Comparison of ENCODE assay signal across 9 mouse cellular contexts in the genomic region with DNA sequence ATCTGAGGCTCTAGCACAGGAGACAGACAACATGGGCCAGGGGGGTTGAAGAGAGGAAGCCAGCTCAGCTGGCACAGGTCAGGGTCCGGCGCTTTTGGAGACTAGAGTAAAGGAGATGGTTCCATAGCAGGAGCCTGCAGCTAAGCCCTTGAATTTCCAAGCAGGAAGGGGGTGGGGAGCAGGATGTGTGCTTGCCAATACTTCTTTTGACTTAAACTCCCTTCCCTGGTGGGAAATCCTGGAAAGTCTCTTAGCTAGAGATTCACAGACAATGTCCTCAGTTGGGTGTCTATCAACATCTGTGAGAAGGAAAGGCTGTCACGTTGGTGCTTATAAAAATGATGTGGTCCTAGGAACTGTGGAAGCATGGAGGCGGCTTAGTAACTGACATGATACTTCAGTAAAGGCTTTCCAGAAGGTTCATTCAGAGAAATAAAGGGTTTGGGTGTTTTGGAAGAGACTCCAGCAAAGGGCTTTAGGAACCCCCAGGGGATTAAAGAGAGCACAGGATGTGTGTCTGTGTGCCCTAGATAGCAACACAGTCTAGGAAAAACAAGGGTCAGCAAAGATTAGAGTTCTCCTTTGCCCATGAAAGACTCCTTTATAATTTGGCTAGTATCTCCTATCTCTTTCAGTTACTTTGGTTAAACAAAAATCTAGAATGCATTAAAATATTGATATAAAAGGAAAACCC. TPM values are rescaled to one million over a fixed set of nuclear protein-coding genes. Genes with fewer than 3 reads are reported as not detected.
A peak's percentile ranks its signal among the peaks of the same experiment; 100 is the strongest.
DNase-seq lines count a peak whose midpoint lies in the region; ATAC-seq lines count a peak whose summit lies in the region.
"Had no signal": no experiment of that assay in that cellular context is flagged by ENCODE, and none has a peak within 500 bp of the region (broad histone marks: within the 10 kb centered on the region; RNA-seq: fewer than 3 reads in every experiment).

No protein-coding gene starts in this region.

- DNase-seq in heart, adult 9 months (ENCODE audit: low spot score in 2 of 2) = no peak
- DNase-seq in midbrain, embryonic 10.5 days (ENCODE audit: low spot score) = no peak
- DNase-seq in midbrain, embryonic 14.5 days = no peak
- no peak for DNase-seq in liver, embryonic 13.5 days
- no peak for DNase-seq in left cerebral cortex, adult 18-20 months (ENCODE audit: low spot score in 2 of 2)
- DNase-seq in urinary bladder, postnatal 14 days (ENCODE audit: low spot score) = no peak
- DNase-seq: kidney, adult 11 months had no signal

- peak overlapping the region; percentile 11 for H3K4me2 ChIP-seq in heart, embryonic 12.5 days
- no peak overlapping the region for H3K4me2 ChIP-seq in midbrain, embryonic 14.5 days (ENCODE audit: low read length)
- H3K4me2 ChIP-seq in liver, embryonic 13.5 days = peak overlapping the region; percentile 79
- peak overlapping the region; percentile 0; the same call in 1 of the 2 replicates for H3K4me2 ChIP-seq in stomach, embryonic 16.5 days (ENCODE audit: low read depth, low read length)

- H3K36me3 ChIP-seq in heart, embryonic 12.5 days = no peaks in the 10 kb centered on the region
- no peaks in the 10 kb centered on the region for H3K36me3 ChIP-seq in midbrain, embryonic 10.5 days
- no peaks in the 10 kb centered on the region for H3K36me3 ChIP-seq in midbrain, embryonic 14.5 days (ENCODE audit: control insufficient read depth, insufficient read depth, low read length)
- H3K36me3 ChIP-seq in liver, embryonic 13.5 days = peaks cover 65% of the 10 kb centered on the region
- no peaks in the 10 kb centered on the region for H3K36me3 ChIP-seq in stomach, embryonic 16.5 days (ENCODE audit: control insufficient read depth, insufficient read depth, low read length)

- H3K4me3 ChIP-seq in heart, embryonic 12.5 days = peak overlapping the region; percentile 22
- 0 out of 2 replicates have a peak overlapping the region, but pooled peaks have one; percentile 26 for H3K4me3 ChIP-seq in midbrain, embryonic 10.5 days
- H3K4me3 ChIP-seq in midbrain, embryonic 14.5 days (replicated peaks; ENCODE audit: low read depth, low read length) = no peak overlapping the region
- H3K4me3 ChIP-seq in liver, embryonic 13.5 days (replicated peaks) = peak overlapping the region; percentile 88
- H3K4me3 ChIP-seq in stomach, embryonic 16.5 days (replicated peaks; ENCODE audit: low read length) = peak overlapping the region; percentile 28

- peak overlapping the region; percentile 50; the same call in 1 of the 2 replicates for H3K9ac ChIP-seq in heart, embryonic 12.5 days
- H3K9ac ChIP-seq in midbrain, embryonic 14.5 days (replicated peaks; ENCODE audit: low read length) = no peak overlapping the region
- peak overlapping the region; percentile 98 for H3K9ac ChIP-seq in liver, embryonic 13.5 days
- H3K9ac ChIP-seq in stomach, embryonic 16.5 days (ENCODE audit: low read length) = no peak overlapping the region

- H3K27me3 ChIP-seq in heart, embryonic 12.5 days (replicated peaks) = no peaks in the 10 kb centered on the region
- H3K27me3 ChIP-seq in midbrain, embryonic 10.5 days (ENCODE audit: low read depth, poor library complexity, severe bottlenecking) = peaks cover 16% of the 10 kb centered on the region
- H3K27me3 ChIP-seq in midbrain, embryonic 14.5 days (ENCODE audit: control insufficient read depth, insufficient read depth, low read length) = no peaks in the 10 kb centered on the region
- no peaks in the 10 kb centered on the region for H3K27me3 ChIP-seq in liver, embryonic 13.5 days
- H3K27me3 ChIP-seq in stomach, embryonic 16.5 days (ENCODE audit: control insufficient read depth, insufficient read depth, low read length) = peaks cover 4% of the 10 kb centered on the region; the same call in 1 of the 2 replicates

- 34% methylated on average over 4 of the region's 4 CpGs for WGBS in heart, embryonic 12.5 days
- 28% methylated on average over 4 of the region's 4 CpGs for WGBS in midbrain, embryonic 10.5 days
- 20% methylated on average over 4 of the region's 4 CpGs for WGBS in midbrain, embryonic 14.5 days
- 23% methylated on average over 4 of the region's 4 CpGs for WGBS in liver, embryonic 13.5 days (ENCODE audit: insufficient replicate concordance)
- 59% methylated on average over 4 of the region's 4 CpGs for WGBS in stomach, embryonic 16.5 days

- no peaks in the 10 kb centered on the region for H3K9me3 ChIP-seq in heart, embryonic 12.5 days (replicated peaks)
- H3K9me3 ChIP-seq in midbrain, embryonic 10.5 days (replicated peaks) = no peaks in the 10 kb centered on the region
- no peaks in the 10 kb centered on the region for H3K9me3 ChIP-seq in midbrain, embryonic 14.5 days (ENCODE audit: control insufficient read depth, low read length)
- no peaks in the 10 kb centered on the region for H3K9me3 ChIP-seq in liver, embryonic 13.5 days (replicated peaks)
- no peaks in the 10 kb centered on the region for H3K9me3 ChIP-seq in stomach, embryonic 16.5 days (replicated peaks; ENCODE audit: control insufficient read depth, low read length)

- no peak for ATAC-seq in heart, embryonic 12.5 days (ENCODE audit: insufficient number of reproducible peaks, low FRiP score)
- ATAC-seq in midbrain, embryonic 14.5 days (ENCODE audit: low FRiP score, low TSS enrichment) = no peak
- peak; percentile 32 for ATAC-seq in liver, embryonic 13.5 days (ENCODE audit: low read depth)
- no peak for ATAC-seq in stomach, embryonic 16.5 days (ENCODE audit: insufficient read depth, low FRiP score)

- H3K4me1 ChIP-seq in heart, embryonic 12.5 days (replicated peaks) = peaks cover 6% of the 10 kb centered on the region
- H3K4me1 ChIP-seq in midbrain, embryonic 10.5 days = peaks cover 18% of the 10 kb centered on the region
- no peaks in the 10 kb centered on the region for H3K4me1 ChIP-seq in midbrain, embryonic 14.5 days (ENCODE audit: control insufficient read depth, insufficient read depth, low read length)
- H3K4me1 ChIP-seq in liver, embryonic 13.5 days (replicated peaks) = peaks cover 34% of the 10 kb centered on the region
- H3K4me1 ChIP-seq in stomach, embryonic 16.5 days (ENCODE audit: control insufficient read depth, insufficient read depth, low read length) = 0 out of 2 replicates have a peak, but pooled peaks cover 5% of the 10 kb centered on the region

- H3K27ac ChIP-seq in heart, embryonic 12.5 days (ENCODE audit: poor library complexity, severe bottlenecking) = peak overlapping the region; percentile 58
- H3K27ac ChIP-seq in midbrain, embryonic 10.5 days (replicated peaks) = peak overlapping the region; percentile 46; the same call in 1 of the 2 replicates
- no peak overlapping the region for H3K27ac ChIP-seq in midbrain, embryonic 14.5 days (replicated peaks; ENCODE audit: low read depth, low read length)
- H3K27ac ChIP-seq in liver, embryonic 13.5 days = peak overlapping the region; percentile 99
- H3K27ac ChIP-seq in stomach, embryonic 16.5 days (ENCODE audit: low read length) = peak overlapping the region; percentile 60; the same call in 1 of the 2 replicates

RNA-seq across cellular contexts. Expression of gene Car2, which starts 3.8 kb away (rescaled TPM):
- 180 and 196 TPM in 2 replicates for polyA plus RNA-seq in heart, embryonic 12.5 days (2016; fragmentation: Nextera tagmentation; extraction: Ambion mirVana)
- polyA plus RNA-seq in midbrain, embryonic 10.5 days (2016; fragmentation: Nextera tagmentation; extraction: Ambion mirVana) = 86.4 and 89.7 TPM in 2 replicates
- 10.4 and 18.8 TPM in 2 replicates for polyA plus RNA-seq in midbrain, embryonic 14.5 days (2014; fragmentation: Nextera tagmentation; extraction: Ambion mirVana)
- 2,501 and 2,750 TPM in 2 replicates for polyA plus RNA-seq in liver, embryonic 13.5 days (2015; fragmentation: Nextera tagmentation; extraction: Ambion mirVana)
- polyA plus RNA-seq in stomach, embryonic 16.5 days (2015; fragmentation: Nextera tagmentation; extraction: Ambion mirVana) = 285 and 313 TPM in 2 replicates
- total RNA-seq in left cerebral cortex, adult 18-20 months (2021) = 100 to 1,000 TPM; 115 to 131 TPM

RNA-seq across cellular contexts. Expression of gene Car3, which starts 26.6 kb away (rescaled TPM):
- 25.2 and 27.4 TPM in 2 replicates for polyA plus RNA-seq in heart, embryonic 12.5 days (2016; fragmentation: Nextera tagmentation; extraction: Ambion mirVana)
- polyA plus RNA-seq in midbrain, embryonic 10.5 days (2016; fragmentation: Nextera tagmentation; extraction: Ambion mirVana) = 5.5 and 6.1 TPM in 2 replicates
- 1.2 and 1.8 TPM in 2 replicates for polyA plus RNA-seq in midbrain, embryonic 14.5 days (2014; fragmentation: Nextera tagmentation; extraction: Ambion mirVana)
- polyA plus RNA-seq in liver, embryonic 13.5 days (2015; fragmentation: Nextera tagmentation; extraction: Ambion mirVana) = 39.1 and 50.0 TPM in 2 replicates
- polyA plus RNA-seq in stomach, embryonic 16.5 days (2015; fragmentation: Nextera tagmentation; extraction: Ambion mirVana) = 16.6 and 39.9 TPM in 2 replicates
- 1 to 10 TPM in 1 of 2 experiments, under 1 TPM in 1; 0.89 to 1.3 TPM for total RNA-seq in left cerebral cortex, adult 18-20 months (2021)

Comparison
In these comparisons a context has a peak if more than half of its experiments do, and no peak if none do; other contexts are left out.
1. H3K9ac ChIP-seq: peak in heart, embryonic 12.5 days (single experiment) and liver, embryonic 13.5 days (single experiment); none in midbrain, embryonic 14.5 days (single experiment) and stomach, embryonic 16.5 days (single experiment).